Mouse (Mus musculus) urinary bladder, adult 2 months (tissue): Measurements from ENCODE around the gene Gcgr. TPM values are rescaled to one million over a fixed set of nuclear protein-coding genes. Genes with fewer than 3 reads are reported as not detected.
A peak's percentile ranks its signal among the peaks of the same experiment; 100 is the strongest.
"Not testable (repeated sequence)": the region's sequence is repeated elsewhere in the genome, so short reads cannot be mapped to it uniquely, and the experiment has no call there.

Experiments used
- DNase-seq: peaks from one replicate; pipeline ENCODE4 v3.0.0; 2022; ENCODE audit warnings: low spot score
- polyA plus RNA-seq: library from polyadenylated mRNA; depleted of rRNA; stranded (reverse); fragments of >200 nt; gene quantifications from 2 replicates; pipeline ENCODE4 v1.2.3, GENCODE M21; 2012

Gene Gcgr
- polyA plus RNA-seq, 1 experiment: 2.4 TPM

DNA sequence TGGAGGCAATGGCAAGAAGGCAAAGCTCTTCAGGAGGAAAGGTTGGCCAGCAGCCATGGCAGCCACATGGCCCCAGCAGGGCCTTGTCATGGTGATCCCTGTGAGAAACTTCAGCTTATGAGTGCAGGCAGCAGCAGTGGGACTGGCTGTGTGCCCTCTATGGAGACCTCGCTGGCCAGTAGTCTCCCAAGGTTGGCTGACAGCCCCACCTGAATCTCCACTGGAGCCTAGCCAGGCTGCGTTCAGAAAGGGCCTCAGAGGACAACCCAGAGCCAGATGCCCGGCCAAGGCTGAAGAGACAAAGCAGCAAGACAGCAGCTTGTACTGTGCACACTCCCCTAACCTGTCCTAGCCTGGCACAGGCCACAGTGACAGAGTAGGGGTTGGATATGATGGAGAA, 8.0 kb downstream of the Gcgr start:
- no peak for DNase-seq

DNA sequence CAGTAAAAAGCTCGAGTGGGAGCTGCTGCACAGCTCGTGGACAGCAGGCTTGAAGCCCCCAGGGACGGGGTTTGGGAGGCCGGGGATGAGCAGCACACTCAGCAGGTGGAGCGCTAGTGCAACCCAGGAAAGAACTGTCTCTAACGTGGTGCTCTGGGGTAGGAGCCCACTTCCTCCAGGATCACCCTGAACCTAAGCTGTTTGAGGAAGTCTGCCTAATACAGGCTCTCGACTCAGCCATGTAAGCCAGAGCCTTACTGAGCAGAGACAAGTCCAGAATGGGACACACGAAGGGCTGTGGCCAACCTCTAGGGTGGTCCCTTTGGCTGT, 8.4 kb downstream of the Gcgr start:
- no peak for DNase-seq

- peak; percentile 48 for DNase-seq
These were observed 9.0 kb downstream of the Gcgr start for GRCm38 (mm10) chr11:120539285-120540014.

- no peak for DNase-seq
These were observed 11.4 kb downstream of the Gcgr start for GRCm38 (mm10) chr11:120541907-120542306.

DNA sequence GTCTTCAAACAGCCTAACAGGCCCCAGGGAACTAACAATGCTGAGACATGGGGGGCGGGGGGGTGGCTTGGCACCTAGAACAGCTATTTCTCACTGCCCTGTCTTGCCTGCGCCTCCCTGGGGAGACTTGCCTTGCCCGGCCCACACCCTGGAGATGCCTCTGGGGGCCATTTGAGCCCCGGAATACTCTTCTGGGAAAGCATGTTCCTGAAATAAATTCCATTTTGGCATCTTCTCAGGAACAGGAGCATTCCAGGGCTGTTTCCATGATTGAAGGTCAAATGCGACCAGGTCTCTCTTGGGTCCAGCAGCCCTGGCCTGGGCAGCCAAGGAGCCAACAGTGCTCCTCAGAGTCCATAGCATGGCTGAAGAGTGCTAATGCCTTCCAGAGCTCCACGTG, 11.9 kb downstream of the Gcgr start:
- no peak for DNase-seq

DNA sequence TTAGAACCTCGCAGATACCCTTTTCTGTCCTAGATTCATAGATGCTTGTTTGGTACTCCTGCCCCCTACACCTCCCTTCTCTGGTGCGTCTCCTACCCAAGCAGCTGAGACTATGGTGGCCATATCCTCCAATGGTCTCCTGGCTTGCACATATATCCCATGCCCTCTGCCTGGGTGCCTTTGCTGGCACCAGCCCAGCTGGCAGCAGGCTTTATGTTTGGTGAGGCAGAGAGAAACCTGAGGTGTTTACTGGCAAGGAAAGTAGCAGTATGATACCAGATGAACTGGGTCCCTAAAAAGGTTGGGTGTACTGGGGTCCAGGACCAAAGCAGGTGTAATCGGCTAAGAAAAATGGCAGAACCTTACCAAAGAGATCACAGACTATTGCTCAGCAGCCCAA, 15.5 kb downstream of the Gcgr start:
- DNase-seq: no peak

GRCm38 (mm10) chr11:120547469-120547868, 17.0 kb downstream of the Gcgr start:
- DNase-seq: no peak

DNA sequence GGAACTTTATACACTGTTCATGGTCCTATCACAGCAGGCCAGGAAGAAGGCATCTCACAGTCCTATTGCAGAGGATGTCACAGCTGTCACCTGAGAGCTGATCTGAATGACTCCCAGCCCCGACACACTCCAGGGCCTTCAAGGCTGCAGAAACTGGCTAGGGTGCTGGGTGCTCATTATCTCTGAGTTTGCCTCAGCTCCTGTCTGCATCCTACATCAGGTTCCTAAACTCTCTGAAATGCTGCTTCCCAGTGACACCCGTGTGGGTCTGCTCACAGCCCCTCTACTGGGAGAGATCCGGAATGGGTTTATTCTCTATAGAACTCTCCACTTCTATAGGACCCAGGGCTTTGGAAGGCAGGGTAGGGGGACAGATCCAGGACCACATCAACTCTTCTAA, 17.7 kb downstream of the Gcgr start:
- DNase-seq: no peak

- no peak for DNase-seq
These were observed 18.3 kb downstream of the Gcgr start for GRCm38 (mm10) chr11:120548786-120549167.

GRCm38 (mm10) chr11:120549168-120549945, 18.9 kb downstream of the Gcgr start, which contains the start of gene Mcrip1:
Mcrip1 (minus strand) TSS chr11:120549727.
- DNase-seq: peak; percentile 97

- no peak for DNase-seq
These were observed 19.7 kb downstream of the Gcgr start for GRCm38 (mm10) chr11:120549986-120550809.

DNA sequence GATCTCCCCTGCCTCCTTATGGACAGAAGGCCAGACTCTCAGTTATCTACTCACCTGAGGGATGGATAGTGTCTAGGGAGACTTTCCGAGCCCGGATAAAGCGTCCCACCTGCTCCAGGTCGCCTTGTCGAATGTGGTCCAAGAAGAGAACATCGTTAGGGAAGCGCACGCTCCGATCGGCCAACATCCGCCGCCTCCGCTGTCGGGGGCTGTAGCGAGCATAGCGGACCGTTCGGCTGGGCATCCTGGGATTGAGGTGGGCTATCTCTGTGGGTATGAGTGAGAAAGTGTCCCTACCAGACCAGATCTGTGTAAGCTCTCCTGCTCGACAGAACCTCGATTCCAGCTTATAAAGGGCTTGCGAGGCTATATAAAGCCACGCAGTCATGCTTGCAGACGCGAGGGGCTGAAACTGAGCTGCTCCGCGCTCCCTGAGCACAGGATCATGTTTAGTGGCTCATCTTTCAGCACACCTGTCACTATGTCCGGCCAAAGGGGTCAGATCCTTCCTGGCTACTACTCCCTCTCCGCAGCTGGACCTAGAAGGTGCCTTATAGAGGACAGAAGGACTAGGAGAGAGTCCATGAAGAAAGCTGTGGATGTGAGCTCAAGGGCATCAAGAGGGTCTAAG, 20.4 kb downstream of the Gcgr start, which contains the start of gene Ppp1r27:
Ppp1r27 (minus strand) TSS at position 323 of the 631 bp plus-strand sequence.
- DNase-seq: no peak

GRCm38 (mm10) chr11:120552736-120553135, 22.2 kb downstream of the Gcgr start:
- DNase-seq: no peak

DNA sequence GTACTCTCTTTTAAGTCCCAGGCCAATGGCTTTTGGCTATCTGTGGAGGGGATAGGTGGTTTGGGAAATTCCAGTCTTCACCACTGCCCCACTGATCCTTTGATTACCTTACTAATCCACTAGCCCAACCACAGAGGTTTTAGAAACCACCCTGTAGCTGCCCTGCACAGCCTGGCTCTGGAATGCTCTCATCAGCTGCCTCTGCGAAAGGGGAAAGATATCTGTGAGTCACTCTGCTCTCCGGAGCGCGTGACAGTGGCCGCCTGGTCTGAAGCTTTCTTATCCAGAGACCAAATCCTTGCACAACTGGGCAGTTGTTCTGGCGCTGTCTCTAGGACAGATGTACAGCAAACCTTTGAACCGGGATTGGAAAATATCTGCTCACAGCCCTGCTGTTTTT, 24.3 kb downstream of the Gcgr start:
- DNase-seq: no peak

DNA sequence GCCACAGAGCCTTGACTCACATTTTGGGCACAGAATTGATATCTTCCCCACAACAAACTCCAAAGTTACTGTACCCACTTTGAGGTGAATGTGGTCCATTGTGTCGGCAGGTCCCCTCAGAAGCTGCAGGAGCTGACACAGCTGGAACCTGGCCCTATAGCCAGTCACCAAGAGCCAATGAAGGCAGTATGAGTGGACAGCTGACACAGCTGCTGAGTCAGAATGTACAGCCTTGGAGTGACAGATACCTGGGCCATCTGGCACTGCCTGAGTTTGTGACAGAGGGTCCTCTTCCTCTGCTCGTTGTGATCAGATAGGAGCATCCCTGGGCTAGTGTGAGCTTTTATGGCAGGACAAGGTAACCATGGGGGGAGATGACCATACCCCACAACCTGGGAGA, 24.8 kb downstream of the Gcgr start:
- DNase-seq: no peak

DNA sequence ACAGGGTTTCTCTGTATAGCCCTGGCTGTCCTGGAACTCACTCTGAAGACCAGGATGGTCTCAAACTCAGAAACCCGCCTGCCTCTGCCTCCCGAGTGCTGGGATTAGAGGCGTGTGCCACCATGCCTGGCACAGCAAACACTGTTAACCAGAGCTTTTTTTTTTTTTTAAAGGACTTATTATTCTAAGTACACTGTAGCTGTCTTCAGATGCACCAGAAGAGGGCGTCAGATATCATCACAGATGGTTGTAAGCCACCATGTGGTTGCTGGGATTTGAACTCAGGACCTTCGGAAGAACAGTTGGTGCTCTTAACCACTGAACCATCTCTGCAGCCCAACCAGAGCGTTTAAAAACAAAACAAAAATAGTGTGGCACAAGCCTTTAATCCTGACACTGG, 28.3 kb downstream of the Gcgr start:
- not testable (repeated sequence) for DNase-seq

GRCm38 (mm10) chr11:120560952-120561728, 30.6 kb downstream of the Gcgr start:
- DNase-seq: no peak

DNA sequence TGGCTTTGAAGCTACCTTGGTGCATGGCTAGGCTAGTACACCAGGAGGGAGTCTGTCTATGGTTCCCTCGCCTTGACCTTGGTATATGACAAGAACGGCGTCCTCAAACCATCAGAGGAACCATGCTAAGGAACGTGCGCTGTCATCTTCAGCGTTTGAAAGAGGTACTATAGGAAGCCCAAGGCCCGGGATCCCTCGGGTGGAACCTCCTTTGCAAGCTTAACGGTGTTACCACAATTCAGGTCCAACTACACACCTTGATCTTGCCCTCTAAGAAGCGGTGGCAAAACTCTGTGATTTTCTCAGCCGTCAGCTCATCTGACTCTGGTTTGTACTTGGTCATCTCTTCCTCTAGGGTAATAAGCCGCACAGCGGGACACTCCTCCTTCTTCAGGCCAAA, 32.5 kb downstream of the Gcgr start:
- no peak for DNase-seq

GRCm38 (mm10) chr11:120565114-120565513, 34.6 kb downstream of the Gcgr start:
- no peak for DNase-seq

- DNase-seq: no peak
These were observed 37.8 kb downstream of the Gcgr start for GRCm38 (mm10) chr11:120568324-120568723.

DNA sequence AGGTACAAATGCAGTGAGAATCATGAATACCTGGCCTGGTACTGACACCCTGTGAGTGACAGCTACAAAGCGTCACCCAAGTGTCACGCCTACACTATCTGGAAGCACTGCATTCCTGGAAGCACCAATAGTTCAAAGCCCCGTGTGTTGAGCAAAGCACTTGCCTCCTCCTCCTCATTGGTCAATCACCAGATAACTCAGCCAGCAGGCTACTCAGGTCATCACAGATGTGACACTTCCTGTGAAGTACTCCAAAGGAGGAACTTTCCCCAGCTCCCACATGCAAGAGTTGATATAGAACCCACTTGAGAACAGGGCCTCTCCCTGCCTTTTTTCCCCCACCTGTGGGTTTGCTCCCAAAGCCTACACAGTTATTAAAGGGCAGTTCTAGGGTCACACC, 40.6 kb downstream of the Gcgr start:
- DNase-seq: no peak
